ENCODE assay signal across 8 mouse cellular contexts in genomic region chr4:55240450-55240849, GRCm38 (mm10).
DNase-seq lines count a peak whose midpoint lies in the region; ATAC-seq and TF ChIP-seq lines count a peak whose summit lies in the region.

No protein-coding gene starts in this region.

- in situ Hi-C loops in ES-E14 (cut with MboI; ENCODE audit: low sequenced_read_pairs in 2 of 2, unreplicated experiment in 2 of 2), result no loop called here

- H3K4me2 ChIP-seq in forebrain, embryonic 15.5 days (replicated peaks), result no peak overlapping the region

- peak; percentile 70 for DNase-seq in ES-E14 (ENCODE audit: low read depth, low spot score)
- DNase-seq in c-Kit-positive CD71-positive TER-119-negative erythroid progenitor cells, embryonic 14.5 days (ENCODE audit: low read depth), result peak; percentile 20
- peak; percentile 85 for DNase-seq in heart, postnatal 4 days
- peak; percentile 54 for DNase-seq in layer of hippocampus, adult 9-11 months
- peak; percentile 64 to 78 for DNase-seq in lung, postnatal 4 days
- DNase-seq in right cerebral cortex, adult 2 months (ENCODE audit: low spot score in 2 of 2), result peak; percentile 85
- DNase-seq in urinary bladder, postnatal 25 days (ENCODE audit: low spot score), result peak; percentile 75

- H3K9ac ChIP-seq in ES-E14 (ENCODE audit: insufficient read depth, low read depth, low read length, poor library complexity, severe bottlenecking), result no peak overlapping the region
- H3K9ac ChIP-seq in forebrain, embryonic 15.5 days (replicated peaks), result no peak overlapping the region

- no peaks in the 10 kb centered on the region for H3K27me3 ChIP-seq in forebrain, embryonic 15.5 days

- 3% methylated on average over 7 of the region's 7 CpGs for WGBS in forebrain, embryonic 15.5 days

- no peaks in the 10 kb centered on the region for H3K36me3 ChIP-seq in ES-E14 (ENCODE audit: control insufficient read depth, insufficient read depth, low read length, poor library complexity, severe bottlenecking)
- H3K36me3 ChIP-seq in forebrain, embryonic 15.5 days, result no peaks in the 10 kb centered on the region

- peak; percentile 81 for ATAC-seq in forebrain, embryonic 15.5 days (replicated peaks)

- H3K27ac ChIP-seq in ES-E14 (ENCODE audit: insufficient read depth, low read depth, low read length, poor library complexity, severe bottlenecking), result no peak overlapping the region
- H3K27ac ChIP-seq in forebrain, embryonic 15.5 days (replicated peaks), result no peak overlapping the region

- H3K4me1 ChIP-seq in ES-E14 (ENCODE audit: control insufficient read depth in 2 of 2, insufficient read depth in 2 of 2, low read length in 2 of 2, poor library complexity in 1 of 2), result no peaks in the 10 kb centered on the region
- peaks cover 6% of the 10 kb centered on the region; the same call in 1 of the 2 replicates for H3K4me1 ChIP-seq in forebrain, embryonic 15.5 days

- H3K4me3 ChIP-seq in ES-E14 (ENCODE audit: insufficient read depth in 1 of 2, low read depth in 1 of 2, low read length in 2 of 2, poor library complexity in 1 of 2, severe bottlenecking in 1 of 2), result no peak overlapping the region
- H3K4me3 ChIP-seq in forebrain, embryonic 15.5 days, result no peak overlapping the region

- no peaks in the 10 kb centered on the region for H3K9me3 ChIP-seq in ES-E14 (ENCODE audit: control insufficient read depth, insufficient read depth, low read depth, low read length)
- H3K9me3 ChIP-seq in forebrain, embryonic 15.5 days, result no peaks in the 10 kb centered on the region

TF ChIP-seq in ES-E14, 5 proteins besides CTCF, POLR2A, EP300 and RAD21:
- TF ChIP-seq ZC3H11A (IDR thresholded peaks at IDR 0.05; ENCODE audit: borderline replicate concordance, low read depth, low read length), result peak; percentile 97
- no peak for TF ChIP-seq HCFC1 (IDR thresholded peaks at IDR 0.05; ENCODE audit: borderline replicate concordance, insufficient read depth, low read length)

Comparison
In these comparisons a context has a peak if more than half of its experiments do, and no peak if none do; other contexts are left out.
1. DNase-seq: peak in every context shown above with its lines; median percentile 85 in heart, postnatal 4 days; 85 in right cerebral cortex, adult 2 months; 75 in urinary bladder, postnatal 25 days; 71 in lung, postnatal 4 days; 70 in ES-E14; 54 in layer of hippocampus, adult 9-11 months; 20 in c-Kit-positive CD71-positive TER-119-negative erythroid progenitor cells, embryonic 14.5 days.